In the genomic region with DNA sequence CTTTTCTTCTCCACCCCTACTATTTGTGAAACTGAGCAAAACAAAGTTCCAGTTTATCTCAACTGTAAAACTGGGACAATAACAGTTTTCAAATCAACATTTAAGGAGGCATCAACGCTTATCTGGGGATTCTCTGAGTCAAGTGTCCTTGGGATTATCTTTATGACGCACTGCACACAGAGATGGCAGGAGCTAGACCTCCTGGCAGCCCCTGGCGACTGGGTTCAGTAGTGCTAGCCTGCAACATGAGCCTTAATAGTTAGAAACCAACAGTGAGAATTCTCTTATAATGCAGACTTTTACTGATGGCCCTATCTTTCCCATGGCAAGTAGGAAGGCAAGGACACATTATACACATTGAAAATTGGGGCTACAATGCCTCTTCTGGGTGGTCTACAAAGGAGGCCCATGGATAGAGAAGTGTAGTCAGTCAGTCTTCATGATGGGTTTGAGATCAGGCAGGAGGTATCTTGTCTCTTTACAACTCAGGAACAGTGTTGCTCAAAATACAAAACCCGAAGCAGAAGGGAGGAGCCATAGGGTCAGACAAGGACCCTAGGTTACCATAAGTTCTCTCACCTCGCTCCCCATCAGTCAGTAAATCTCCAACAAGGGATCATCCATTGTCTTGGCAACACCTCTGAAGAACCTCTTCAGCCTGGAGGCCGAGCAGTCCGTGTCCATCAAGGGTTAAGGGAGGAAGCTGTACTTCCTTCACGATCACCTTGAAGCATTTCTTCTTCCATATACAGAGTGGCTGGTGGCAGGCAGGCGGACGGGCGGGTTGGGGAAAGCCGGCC, we compare ENCODE assay signal across 8 mouse cellular contexts. TPM values are rescaled to one million over a fixed set of nuclear protein-coding genes. Genes with fewer than 3 reads are reported as not detected.
DNase-seq lines count a peak whose midpoint lies in the region; ATAC-seq and TF ChIP-seq lines count a peak whose summit lies in the region.

No protein-coding gene starts in this region.

- no peak for ATAC-seq in lung, postnatal 0 days
- ATAC-seq in embryonic facial prominence, embryonic 13.5 days (ENCODE audit: insufficient number of reproducible peaks, insufficient read depth, low FRiP score, low TSS enrichment, low read depth) = no peak
- ATAC-seq in limb, embryonic 12.5 days (ENCODE audit: insufficient number of reproducible peaks, insufficient read depth, low FRiP score, low TSS enrichment, low read depth) = peak; percentile 37
- no peak for ATAC-seq in neural tube, embryonic 15.5 days (ENCODE audit: low FRiP score)

- 9% methylated on average over 12 of the region's 12 CpGs for WGBS in lung, postnatal 0 days
- 12% methylated on average over 12 of the region's 12 CpGs for WGBS in embryonic facial prominence, embryonic 13.5 days
- WGBS in limb, embryonic 12.5 days = 14% methylated on average over 12 of the region's 12 CpGs
- WGBS in neural tube, embryonic 15.5 days = 14% methylated on average over 12 of the region's 12 CpGs

- H3K27ac ChIP-seq in lung, postnatal 0 days (ENCODE audit: low read length) = peak overlapping the region; percentile 90
- peak overlapping the region; percentile 83 for H3K27ac ChIP-seq in embryonic facial prominence, embryonic 13.5 days
- peak overlapping the region; percentile 86 for H3K27ac ChIP-seq in limb, embryonic 12.5 days
- H3K27ac ChIP-seq in neural tube, embryonic 15.5 days (replicated peaks) = peak overlapping the region; percentile 84

- H3K4me2 ChIP-seq in lung, postnatal 0 days (replicated peaks; ENCODE audit: low read depth, low read length) = peak overlapping the region; percentile 87
- H3K4me2 ChIP-seq in embryonic facial prominence, embryonic 13.5 days = peak overlapping the region; percentile 74
- peak overlapping the region; percentile 66 for H3K4me2 ChIP-seq in limb, embryonic 12.5 days
- H3K4me2 ChIP-seq in neural tube, embryonic 15.5 days = peak overlapping the region; percentile 71

- H3K36me3 ChIP-seq in lung, postnatal 0 days (ENCODE audit: insufficient read depth, low read length) = no peaks in the 10 kb centered on the region
- no peaks in the 10 kb centered on the region for H3K36me3 ChIP-seq in embryonic facial prominence, embryonic 13.5 days
- H3K36me3 ChIP-seq in limb, embryonic 12.5 days = no peaks in the 10 kb centered on the region
- no peaks in the 10 kb centered on the region for H3K36me3 ChIP-seq in neural tube, embryonic 15.5 days

- peak overlapping the region; percentile 87 for H3K9ac ChIP-seq in lung, postnatal 0 days (replicated peaks; ENCODE audit: low read depth)
- peak overlapping the region; percentile 91 for H3K9ac ChIP-seq in embryonic facial prominence, embryonic 13.5 days
- peak overlapping the region; percentile 89 for H3K9ac ChIP-seq in limb, embryonic 12.5 days (replicated peaks)
- H3K9ac ChIP-seq in neural tube, embryonic 15.5 days (replicated peaks) = peak overlapping the region; percentile 91

- TF ChIP-seq CTCF in lung, postnatal 0 days (IDR thresholded peaks at IDR 0.05) = peak; percentile 40

- H3K4me3 ChIP-seq in lung, postnatal 0 days (ENCODE audit: low read depth, low read length) = peak overlapping the region; percentile 96
- peak overlapping the region; percentile 98 for H3K4me3 ChIP-seq in embryonic facial prominence, embryonic 13.5 days
- peak overlapping the region; percentile 97 for H3K4me3 ChIP-seq in limb, embryonic 12.5 days (replicated peaks)
- peak overlapping the region; percentile 98 for H3K4me3 ChIP-seq in neural tube, embryonic 15.5 days (replicated peaks)

- no peak for TF ChIP-seq EP300 in lung, postnatal 0 days (IDR thresholded peaks at IDR 0.05)

- peaks cover 11% of the 10 kb centered on the region for H3K4me1 ChIP-seq in lung, postnatal 0 days (ENCODE audit: insufficient read depth, low read depth, low read length)
- peaks cover 15% of the 10 kb centered on the region for H3K4me1 ChIP-seq in embryonic facial prominence, embryonic 13.5 days
- H3K4me1 ChIP-seq in limb, embryonic 12.5 days (replicated peaks) = peaks cover 28% of the 10 kb centered on the region
- peaks cover 33% of the 10 kb centered on the region for H3K4me1 ChIP-seq in neural tube, embryonic 15.5 days

- no peak for DNase-seq in lung, postnatal 0 days (ENCODE audit: low spot score)
- DNase-seq in lung, postnatal 36 days = no peak
- peak; percentile 48 for DNase-seq in adrenal gland, postnatal 10 days
- no peak for DNase-seq in right cerebral cortex, postnatal 25 days
- DNase-seq in urinary bladder, postnatal 4 days (ENCODE audit: low spot score in 2 of 2) = no peak

- H3K27me3 ChIP-seq in lung, postnatal 0 days (replicated peaks; ENCODE audit: insufficient read depth, low read length) = no peaks in the 10 kb centered on the region
- no peaks in the 10 kb centered on the region for H3K27me3 ChIP-seq in embryonic facial prominence, embryonic 13.5 days
- H3K27me3 ChIP-seq in limb, embryonic 12.5 days = no peaks in the 10 kb centered on the region
- H3K27me3 ChIP-seq in neural tube, embryonic 15.5 days (replicated peaks) = no peaks in the 10 kb centered on the region

- H3K9me3 ChIP-seq in lung, postnatal 0 days (ENCODE audit: low read length) = no peaks in the 10 kb centered on the region
- H3K9me3 ChIP-seq in embryonic facial prominence, embryonic 13.5 days = no peaks in the 10 kb centered on the region
- H3K9me3 ChIP-seq in limb, embryonic 12.5 days = no peaks in the 10 kb centered on the region
- no peaks in the 10 kb centered on the region for H3K9me3 ChIP-seq in neural tube, embryonic 15.5 days (replicated peaks)

RNA-seq across cellular contexts. Expression of a gene that starts 0.7 kb away (rescaled TPM):
- polyA plus RNA-seq in lung, postnatal 0 days (2015; fragmentation: Nextera tagmentation; extraction: Ambion mirVana) = 20.1 and 22.6 TPM in 2 replicates
- 10 to 100 TPM; 15.3 to 16.8 TPM for total RNA-seq in adrenal gland, postnatal 10 days (2021)
- polyA plus RNA-seq in embryonic facial prominence, embryonic 13.5 days (2015; fragmentation: Nextera tagmentation; extraction: Ambion mirVana) = 22.0 and 23.4 TPM in 2 replicates
- polyA plus RNA-seq in limb, embryonic 12.5 days (2016; fragmentation: Nextera tagmentation; extraction: Ambion mirVana) = 33.8 and 34.6 TPM in 2 replicates
- 24.1 and 26.1 TPM in 2 replicates for polyA plus RNA-seq in neural tube, embryonic 15.5 days (2015; fragmentation: Nextera tagmentation; extraction: Ambion mirVana)
